Mouse (Mus musculus) stomach, postnatal 0 days (tissue): ENCODE results near the gene Stard13. TPM values are rescaled to one million over a fixed set of nuclear protein-coding genes. Genes with fewer than 3 reads are reported as not detected.
A peak's percentile ranks its signal among the peaks of the same experiment; 100 is the strongest.

Source experiments
- ATAC-seq: fragments of 200-750 bp; cut with Nextera tagmentation; 2 replicates; pipeline ENCODE4 v1.8.0; 2017; ENCODE audit not compliant: low FRiP score, low TSS enrichment
- DNase-seq: peaks from one replicate; pipeline ENCODE4 v3.0.0-alpha.2; 2016; ENCODE audit warnings: low spot score
- H3K27ac ChIP-seq: fragments of 300-500 bp; sonication (generic); replicated peaks from 2 replicates; pipeline ENCODE4 v1.5.1; 2014; ENCODE audit warnings: mild to moderate bottlenecking, control low read depth
- H3K27me3 ChIP-seq: fragments of 300-500 bp; sonication (generic); 2 replicates; pipeline ENCODE4 v1.6.1; 2014; ENCODE audit warnings: low read length; ENCODE audit not compliant: control insufficient read depth, insufficient read depth
- H3K36me3 ChIP-seq: fragments of 300-500 bp; sonication (generic); 2 replicates; pipeline ENCODE4 v1.6.1; 2014; ENCODE audit warnings: low read length, mixed read lengths; ENCODE audit not compliant: control insufficient read depth, insufficient read depth
- H3K4me1 ChIP-seq: fragments of 300-500 bp; sonication (generic); replicated peaks from 2 replicates; pipeline ENCODE4 v1.6.1; 2014; ENCODE audit warnings: antibody characterized with exemption; ENCODE audit not compliant: control insufficient read depth, insufficient read depth
- H3K4me2 ChIP-seq: fragments of 300-500 bp; sonication (generic); replicated peaks from 2 replicates; pipeline ENCODE4 v1.6.1; 2014; ENCODE audit warnings: low read depth, mild to moderate bottlenecking, control low read depth, moderate library complexity
- H3K4me3 ChIP-seq: fragments of 300-500 bp; sonication (generic); 2 replicates; pipeline ENCODE4 v1.5.1; 2014; ENCODE audit warnings: low read depth, low read length, control low read depth
- H3K9ac ChIP-seq: fragments of 300-500 bp; sonication (generic); 2 replicates; pipeline ENCODE4 v1.6.1; 2014; ENCODE audit warnings: mild to moderate bottlenecking, low read length, control low read depth, mixed read lengths
- H3K9me3 ChIP-seq: fragments of 300-500 bp; sonication (generic); 2 replicates; pipeline ENCODE4 v1.6.1; 2016; ENCODE audit warnings: low read length; ENCODE audit not compliant: control insufficient read depth
- CTCF ChIP-seq: IDR thresholded peaks from 2 replicates; pipeline ENCODE4 v1.5.1; 2016; ENCODE audit warnings: antibody characterized with exemption, low read depth, mild to moderate bottlenecking, moderate library complexity
- EP300 ChIP-seq: optimal IDR thresholded peaks from 2 replicates; pipeline ENCODE3; 2016; ENCODE audit warnings: antibody characterized with exemption
- WGBS: fragments of 180-500 bp; shearing (Covaris S2); extraction: QIAGEN DNeasy Blood & Tissue Kit; methylation state at CpG from one replicate; pipeline ENCODE4 v1.1.7; 2014; 5-methylcytosine and 5-hydroxymethylcytosine counted together
- polyA plus RNA-seq: library from polyadenylated mRNA; unstranded; fragments of >200 nt; fragmentation: Nextera tagmentation; extraction: Ambion mirVana; gene quantifications from 2 replicates; pipeline ENCODE4 v1.2.1, GENCODE M21; 2015

The Stard13 gene
- polyA plus RNA-seq, 1 experiment from 2014 or later = 6.1 TPM

- WGBS = 70% methylated on average over 10 of the region's 10 CpGs
- ATAC-seq (no peak; the same call in 1 of the 2 replicates), DNase-seq (no peak)
- H3K4me1 ChIP-seq = 0 out of 2 replicates have a peak, but pooled peaks cover 2% of the 10 kb centered on the region
- no peaks in the 10 kb centered on the region for H3K27me3 ChIP-seq
- no peaks in the 10 kb centered on the region for H3K9me3 ChIP-seq
- no peak overlapping the region for H3K4me3 ChIP-seq
- no peak overlapping the region for H3K27ac ChIP-seq
- H3K4me2 ChIP-seq = no peak overlapping the region
- TF ChIP-seq CTCF (no peak), EP300 (no peak)
- no peaks in the 10 kb centered on the region for H3K36me3 ChIP-seq
- no peak overlapping the region for H3K9ac ChIP-seq
Measured at GRCm38 (mm10) chr5:151105054-151105971, 128.3 kb downstream of the Stard13 start.

DNA sequence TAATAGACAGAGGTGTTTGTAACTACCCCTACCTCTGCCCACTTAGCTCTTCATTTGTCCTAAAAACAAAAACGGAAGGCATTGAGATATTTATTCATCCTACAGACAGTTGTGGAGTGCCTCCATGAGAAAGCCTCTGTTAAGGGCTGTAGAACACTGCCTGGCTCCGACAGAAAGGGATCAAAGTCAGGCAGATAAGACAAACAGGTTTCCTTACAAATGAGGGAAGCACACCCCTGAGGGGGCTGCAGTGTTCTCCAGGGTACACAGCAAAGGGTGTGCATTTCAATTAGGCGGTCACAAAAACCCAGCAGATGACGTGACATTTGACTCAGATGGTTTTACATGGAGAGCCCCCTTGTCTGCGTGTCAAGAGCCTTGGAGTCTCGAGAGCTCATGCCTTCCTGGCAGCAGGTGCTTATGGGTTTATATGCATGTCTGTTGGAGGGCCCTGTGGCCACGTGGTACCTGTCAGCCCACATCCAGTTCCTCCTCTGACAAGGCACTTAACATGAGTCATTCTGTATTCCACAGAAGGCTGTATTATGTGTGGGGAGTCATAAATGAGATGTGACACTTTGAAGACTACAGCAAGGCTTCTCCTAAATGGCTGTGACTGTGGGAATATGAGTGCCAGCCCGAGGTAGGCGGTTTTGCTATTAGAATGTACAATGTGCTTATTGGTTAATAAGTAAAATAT lies 129.1 kb downstream of the Stard13 start:
- TF ChIP-seq CTCF (no peak), EP300 (no peak)

GRCm38 (mm10) chr5:151103284-151103683 lies 130.4 kb downstream of the Stard13 start:
- Histone ChIP-seq H3K36me3 (no peaks in the 10 kb centered on the region), H3K9ac (no peak overlapping the region), H3K9me3 (no peaks in the 10 kb centered on the region), H3K27me3 (no peaks in the 10 kb centered on the region), H3K4me3 (no peak overlapping the region), H3K4me2 (no peak overlapping the region), H3K27ac (no peak overlapping the region), H3K4me1 (0 out of 2 replicates have a peak, but pooled peaks cover 2% of the 10 kb centered on the region)
- no peak for DNase-seq
- 44% methylated on average over 4 of the region's 4 CpGs for WGBS
- ATAC-seq = no peak
- TF ChIP-seq CTCF = no peak
- no peak for TF ChIP-seq EP300

More for the DNA sequence above, 129.1 kb downstream of the Stard13 start:
- 62% methylated on average over 9 of the region's 9 CpGs for WGBS
- no peak overlapping the region for H3K4me2 ChIP-seq
- H3K4me1 ChIP-seq = 0 out of 2 replicates have a peak, but pooled peaks cover 2% of the 10 kb centered on the region
- H3K9ac ChIP-seq = no peak overlapping the region
- H3K27me3 ChIP-seq = no peaks in the 10 kb centered on the region
- ATAC-seq = peak; percentile 63; the same call in 1 of the 2 replicates
- H3K9me3 ChIP-seq = no peaks in the 10 kb centered on the region
- no peak overlapping the region for H3K4me3 ChIP-seq
- H3K27ac ChIP-seq = no peak overlapping the region
- DNase-seq = no peak
- no peaks in the 10 kb centered on the region for H3K36me3 ChIP-seq

- Histone ChIP-seq H3K4me1 (0 out of 2 replicates have a peak, but pooled peaks cover 2% of the 10 kb centered on the region), H3K27me3 (no peaks in the 10 kb centered on the region), H3K9me3 (no peaks in the 10 kb centered on the region), H3K27ac (no peak overlapping the region), H3K9ac (no peak overlapping the region), H3K36me3 (no peaks in the 10 kb centered on the region), H3K4me2 (no peak overlapping the region), H3K4me3 (no peak overlapping the region)
- DNase-seq (no peak), ATAC-seq (no peak)
- 37% methylated on average over 2 of the region's 2 CpGs for WGBS
- peak; percentile 42 for TF ChIP-seq CTCF
- no peak for TF ChIP-seq EP300
Measured at GRCm38 (mm10) chr5:151102262-151102661, 131.4 kb downstream of the Stard13 start.

DNA sequence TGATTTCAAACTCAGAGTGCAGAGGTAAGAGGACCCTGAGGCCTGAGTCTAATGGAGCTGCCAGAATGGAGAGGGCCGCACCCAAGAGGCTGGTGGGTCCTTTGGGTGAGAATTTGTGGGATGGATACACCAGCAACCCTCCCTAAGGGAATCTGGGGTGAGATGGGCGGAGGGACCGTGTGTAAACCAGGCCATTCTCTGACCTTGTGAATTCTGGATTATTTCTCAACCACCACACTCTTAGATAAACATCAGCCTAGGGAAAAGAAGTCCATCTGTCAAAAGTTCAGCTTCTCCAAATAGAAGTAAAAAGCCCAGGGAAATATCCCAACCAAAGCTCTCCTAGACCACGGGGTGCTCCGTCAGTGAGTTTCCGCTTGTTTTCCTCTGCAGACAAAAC lies 137.6 kb downstream of the Stard13 start:
- Histone ChIP-seq H3K4me3 (no peak overlapping the region), H3K4me1 (peaks cover 3% of the 10 kb centered on the region; the same call in 1 of the 2 replicates), H3K27ac (peak overlapping the region; percentile 56), H3K27me3 (no peaks in the 10 kb centered on the region), H3K36me3 (no peaks in the 10 kb centered on the region; the same call in 1 of the 2 replicates), H3K9me3 (no peaks in the 10 kb centered on the region), H3K4me2 (no peak overlapping the region), H3K9ac (no peak overlapping the region)
- 36% methylated on average over 6 of the region's 6 CpGs for WGBS
- no peak for DNase-seq
- no peak for ATAC-seq
- TF ChIP-seq EP300 (no peak), CTCF (no peak)
